Mouse (Mus musculus): ENCODE measurements around the gene Eif2b5. TPM values are rescaled to one million over a fixed set of nuclear protein-coding genes. Genes with fewer than 3 reads are reported as not detected.
"Not testable (repeated sequence)": the region's sequence is repeated elsewhere in the genome, so short reads cannot be mapped to it uniquely, and the experiment has no call there.

Eif2b5 gene
- 10 to 100 TPM; 62.4 to 62.6 TPM for total RNA-seq (2021)
- long read RNA-seq, experiment 1, transcript Eif2b5-201 (16 exons, 2,554 nt), result major isoform, 151 of 180 reads
- long read RNA-seq, experiment 1, partial matches to known transcripts, result 10 of 180 reads
- long read RNA-seq, experiment 1, other reads (novel, unspliced or antisense), result 19 of 180 reads
- long read RNA-seq, experiment 2, transcript Eif2b5-201 (16 exons, 2,554 nt), result major isoform, 41 of 51 reads
- long read RNA-seq, experiment 2, partial matches to known transcripts, result 7 of 51 reads
- long read RNA-seq, experiment 2, other reads (novel, unspliced or antisense), result 3 of 51 reads

- DNase-seq, result peak; percentile 94 to 95
These were observed at the start of gene Eif2b5 for GRCm38 (mm10) chr16:20498677-20499475. TSS of gene Eif2b5 (plus strand) at chr16:20498817.

DNA sequence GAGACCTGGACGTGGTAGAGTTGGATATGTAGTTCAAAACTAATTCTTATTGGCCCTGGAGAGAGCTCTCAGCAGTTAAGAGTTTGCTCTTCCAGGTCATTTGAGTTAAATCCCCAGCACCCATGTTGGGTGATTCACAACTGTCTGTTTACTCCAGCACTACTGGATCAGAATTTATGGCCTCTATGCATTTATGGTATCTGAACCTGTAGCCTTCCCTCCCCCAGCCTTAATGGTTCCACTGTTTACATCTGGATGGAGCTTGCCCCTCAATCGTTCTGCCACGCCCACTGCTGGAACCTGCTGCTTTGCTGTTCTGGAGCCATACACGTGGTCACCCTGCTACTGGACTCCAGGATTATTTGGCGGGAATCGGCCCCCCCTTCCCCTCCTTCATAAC, 46.8 kb upstream of the Eif2b5 start:
- no peak for DNase-seq

DNA sequence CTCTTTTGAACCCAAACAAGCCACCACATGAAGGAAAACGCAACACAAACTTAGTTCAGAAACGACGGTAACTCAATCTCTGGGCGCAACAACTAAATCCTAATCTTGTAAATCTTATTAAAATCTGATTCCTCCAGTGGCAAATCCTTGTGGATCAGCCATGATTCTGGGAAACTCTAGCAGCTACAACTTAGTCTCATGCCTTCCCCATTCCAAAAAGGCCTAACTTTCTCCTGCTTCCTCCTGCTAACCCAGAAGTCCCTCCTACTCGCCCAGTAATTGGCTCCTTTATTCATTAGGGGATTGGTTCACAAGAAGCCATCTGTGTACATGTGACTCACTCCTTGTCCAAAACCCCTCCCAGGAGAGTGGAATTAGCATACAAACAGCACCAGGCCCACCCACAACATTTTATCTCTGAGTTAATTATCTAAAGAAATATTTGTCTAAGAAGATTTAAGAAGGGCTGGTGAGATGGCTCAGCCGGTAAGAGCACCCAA, 44.4 kb upstream of the Eif2b5 start:
- no peak for DNase-seq

- DNase-seq, result peak in 1 of 2 experiments; percentile 12
These were observed 42.5 kb upstream of the Eif2b5 start for GRCm38 (mm10) chr16:20456106-20456505.

DNA sequence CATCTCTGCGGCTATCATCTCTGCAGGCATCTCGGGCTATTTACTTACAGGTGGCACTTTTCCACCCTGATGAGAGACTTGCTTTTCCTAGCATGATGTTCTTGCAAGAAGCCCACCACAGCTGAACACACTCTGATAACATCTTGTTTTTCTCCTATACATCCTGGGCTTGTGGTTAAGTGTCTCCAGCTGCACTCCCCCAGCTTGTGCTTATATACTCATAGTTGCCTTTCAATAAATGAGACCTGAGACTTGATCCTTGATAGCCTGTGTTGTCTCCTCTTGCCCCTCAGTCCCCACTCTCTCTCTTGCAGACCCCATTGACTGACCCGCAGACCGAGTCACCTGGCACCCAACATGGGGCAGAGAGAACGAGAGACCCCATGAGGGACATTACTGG, 39.9 kb upstream of the Eif2b5 start:
- not testable (repeated sequence) for DNase-seq

GRCm38 (mm10) chr16:20464725-20465124, 33.9 kb upstream of the Eif2b5 start:
- no peak for DNase-seq

DNA sequence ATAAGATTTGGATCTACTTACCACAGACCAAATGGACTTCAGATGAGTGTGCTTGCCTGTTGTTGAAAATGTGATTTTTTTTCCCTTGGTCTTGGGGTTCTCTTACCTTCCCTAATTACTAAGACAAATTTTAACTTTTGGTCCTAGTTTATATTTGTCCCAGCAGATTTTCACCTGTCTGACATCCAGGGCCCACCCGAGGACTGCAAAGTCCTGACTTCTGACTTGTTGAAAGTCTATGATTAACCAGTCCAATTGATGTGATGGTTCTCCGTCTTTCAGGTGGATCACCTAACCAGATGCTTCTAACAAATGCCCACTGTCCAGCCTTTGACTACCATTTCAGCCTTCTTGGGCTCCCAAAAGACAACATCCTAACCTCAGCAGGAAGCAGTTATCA, 27.6 kb upstream of the Eif2b5 start:
- no peak for DNase-seq

- DNase-seq, result no peak
These were observed 26.9 kb upstream of the Eif2b5 start for GRCm38 (mm10) chr16:20471686-20472085.

GRCm38 (mm10) chr16:20473748-20474147, 24.9 kb upstream of the Eif2b5 start:
- no peak for DNase-seq

GRCm38 (mm10) chr16:20474211-20474610, 24.4 kb upstream of the Eif2b5 start:
- peak; percentile 86 to 89 for DNase-seq

GRCm38 (mm10) chr16:20474786-20475185, 23.8 kb upstream of the Eif2b5 start:
- no peak for DNase-seq

DNA sequence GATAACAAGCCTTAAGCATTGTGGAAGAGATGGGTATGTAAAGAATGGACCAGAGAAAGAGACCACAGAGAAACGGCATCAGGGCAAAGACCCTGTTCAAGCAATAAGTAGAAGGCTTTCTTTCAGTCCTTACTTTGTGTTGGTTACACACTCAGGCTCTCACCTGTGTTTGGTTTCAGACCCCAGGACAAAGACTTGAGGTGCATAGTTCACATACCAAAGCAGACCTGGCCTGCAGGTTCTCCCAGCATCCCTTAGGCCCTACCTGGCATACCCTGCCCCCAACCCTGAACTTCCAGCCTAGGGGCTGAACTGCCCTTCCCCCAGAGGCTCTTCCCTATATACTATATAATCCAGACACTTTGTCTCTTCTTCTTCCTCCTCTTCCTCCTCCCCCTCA, 23.3 kb upstream of the Eif2b5 start:
- no peak for DNase-seq

GRCm38 (mm10) chr16:20476857-20477256, 21.8 kb upstream of the Eif2b5 start:
- DNase-seq, result peak; percentile 73 to 76

DNA sequence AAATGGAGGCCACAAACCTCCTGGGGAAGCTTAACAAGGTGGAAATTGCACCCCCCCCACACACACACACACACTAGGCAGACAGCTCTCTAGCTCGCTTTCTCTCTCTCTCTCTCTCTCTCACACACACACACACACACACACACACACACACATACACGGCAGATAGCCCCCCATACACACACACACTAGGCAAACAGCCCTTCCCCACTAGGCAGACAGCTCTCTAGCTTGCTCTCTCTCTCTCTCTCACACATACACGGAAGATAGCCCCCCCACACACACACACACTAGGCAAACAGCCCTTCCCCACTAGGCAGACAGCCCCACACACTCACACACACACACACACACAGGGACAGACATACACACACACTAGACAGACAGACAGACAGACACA, 21.3 kb upstream of the Eif2b5 start:
- DNase-seq, result no peak

- no peak for DNase-seq
These were observed 20.1 kb upstream of the Eif2b5 start for GRCm38 (mm10) chr16:20478504-20478903.

DNA sequence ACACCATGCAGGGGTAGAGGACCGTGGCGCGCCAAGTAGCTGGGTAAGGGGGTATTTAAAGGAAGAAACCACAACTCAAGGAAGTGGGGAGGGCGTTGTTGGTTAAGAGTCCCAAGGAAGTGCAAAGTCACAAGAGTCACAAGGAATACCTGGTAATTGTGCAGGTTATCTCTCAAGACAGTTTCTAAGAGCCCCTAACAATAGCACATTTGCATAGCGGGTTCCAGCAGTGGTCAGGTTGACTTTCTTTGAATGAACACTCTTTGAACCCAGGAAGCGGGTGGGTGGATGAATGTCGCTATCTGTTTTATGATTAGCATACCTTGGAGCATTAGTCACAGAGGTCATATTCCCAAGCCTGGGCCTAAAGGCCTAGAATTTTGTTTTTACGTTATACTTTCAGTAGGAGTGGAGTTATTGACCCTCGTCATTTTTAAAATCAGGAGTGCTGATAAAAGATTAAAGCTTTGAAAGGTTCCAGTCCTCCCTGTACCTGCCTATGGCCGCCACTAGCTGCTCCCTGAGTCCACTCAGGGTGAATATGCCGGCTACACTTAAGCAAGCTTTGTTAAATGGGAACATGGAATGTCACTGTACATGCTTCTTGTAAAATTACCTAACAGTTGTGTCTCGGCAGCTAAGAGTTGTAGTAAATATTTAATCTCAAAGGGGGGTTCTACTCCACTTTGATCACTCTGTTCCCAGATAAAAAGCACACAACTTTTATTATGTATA, 19.4 kb upstream of the Eif2b5 start:
- not testable (repeated sequence) for DNase-seq

DNA sequence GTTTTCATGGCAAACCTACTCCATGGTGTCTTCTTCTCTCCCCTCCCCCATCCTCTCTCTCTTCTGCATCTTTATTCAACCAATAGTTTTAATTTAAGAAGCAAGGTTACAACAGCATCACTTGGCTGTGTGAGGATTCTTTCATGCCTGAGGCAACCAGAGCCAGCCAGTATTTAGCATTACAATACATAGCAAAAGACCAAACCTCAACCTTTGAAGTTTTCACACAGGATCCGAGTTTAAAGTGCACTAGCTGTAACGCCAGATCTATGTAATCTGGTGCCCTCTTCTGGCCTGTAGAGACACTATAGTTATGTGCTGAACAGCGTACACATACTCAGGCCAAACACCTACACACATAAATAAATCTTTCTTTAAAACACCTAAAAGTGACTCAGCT, 18.5 kb upstream of the Eif2b5 start:
- DNase-seq, result peak in 1 of 2 experiments; percentile 55

GRCm38 (mm10) chr16:20481746-20482145, 16.9 kb upstream of the Eif2b5 start:
- DNase-seq, result no peak

GRCm38 (mm10) chr16:20483716-20484115, 14.9 kb upstream of the Eif2b5 start:
- DNase-seq, result not testable (repeated sequence)

DNA sequence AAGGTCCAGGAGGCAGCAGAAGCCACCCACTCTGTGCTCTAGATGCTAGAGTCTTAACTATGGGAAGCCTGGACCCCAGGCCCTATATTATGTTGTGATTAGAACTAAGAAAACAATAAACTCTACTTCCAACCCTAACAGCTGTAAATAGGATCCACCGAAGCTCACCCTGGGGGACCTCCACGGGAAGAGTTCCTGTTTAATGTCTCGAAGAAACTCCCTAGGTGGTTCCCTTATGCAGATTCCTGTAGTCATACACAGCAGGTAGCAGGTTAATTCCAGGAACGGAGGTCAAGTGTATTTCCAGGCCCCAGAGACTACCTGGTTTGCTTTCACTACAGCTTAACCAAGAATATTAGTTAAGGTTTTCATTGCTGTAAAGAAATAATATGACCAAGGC, 13.6 kb upstream of the Eif2b5 start:
- no peak for DNase-seq

- no peak for DNase-seq
These were observed 12.6 kb upstream of the Eif2b5 start for GRCm38 (mm10) chr16:20486048-20486447.

DNA sequence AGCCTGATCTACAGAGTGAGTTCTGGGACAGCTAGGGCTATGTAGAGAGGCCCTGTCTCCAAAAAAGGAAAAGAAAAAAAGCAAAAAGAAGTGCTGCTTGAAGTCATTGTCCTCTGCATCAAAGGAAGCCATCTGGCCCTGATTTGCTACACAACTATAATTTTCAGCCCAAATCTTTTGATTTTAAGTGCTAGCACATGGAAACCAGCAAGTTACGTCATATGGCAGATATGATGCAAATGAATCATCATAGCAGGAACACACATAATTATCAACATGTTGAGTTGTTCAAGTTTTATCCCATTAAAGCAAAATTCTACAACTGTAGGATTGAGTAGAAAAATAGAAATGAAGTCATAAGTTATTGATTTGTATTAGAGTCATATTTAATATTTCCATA, 10.5 kb upstream of the Eif2b5 start:
- no peak for DNase-seq

DNA sequence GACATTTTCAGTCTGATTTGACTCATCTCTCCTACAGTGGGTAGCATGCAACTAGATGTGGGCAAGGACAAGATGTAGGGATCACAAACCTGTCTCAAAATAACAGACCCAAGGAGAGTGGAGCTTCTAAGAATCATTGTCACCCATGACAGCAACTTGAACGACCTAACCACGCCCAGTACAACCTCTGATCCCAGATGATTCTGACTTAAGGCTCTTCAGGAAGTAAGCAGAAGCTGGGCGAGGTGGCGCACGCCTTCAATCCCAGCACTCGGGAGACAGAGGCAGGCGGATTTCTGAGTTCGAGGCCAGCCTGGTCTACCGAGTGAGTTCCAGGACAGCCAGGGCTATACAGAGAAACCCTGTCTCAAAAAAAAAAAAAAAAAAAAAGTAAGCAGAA, 9.9 kb upstream of the Eif2b5 start:
- DNase-seq, result not testable (repeated sequence)
